Mouse (Mus musculus): Measurements from ENCODE around the gene Chrng.

DNA sequence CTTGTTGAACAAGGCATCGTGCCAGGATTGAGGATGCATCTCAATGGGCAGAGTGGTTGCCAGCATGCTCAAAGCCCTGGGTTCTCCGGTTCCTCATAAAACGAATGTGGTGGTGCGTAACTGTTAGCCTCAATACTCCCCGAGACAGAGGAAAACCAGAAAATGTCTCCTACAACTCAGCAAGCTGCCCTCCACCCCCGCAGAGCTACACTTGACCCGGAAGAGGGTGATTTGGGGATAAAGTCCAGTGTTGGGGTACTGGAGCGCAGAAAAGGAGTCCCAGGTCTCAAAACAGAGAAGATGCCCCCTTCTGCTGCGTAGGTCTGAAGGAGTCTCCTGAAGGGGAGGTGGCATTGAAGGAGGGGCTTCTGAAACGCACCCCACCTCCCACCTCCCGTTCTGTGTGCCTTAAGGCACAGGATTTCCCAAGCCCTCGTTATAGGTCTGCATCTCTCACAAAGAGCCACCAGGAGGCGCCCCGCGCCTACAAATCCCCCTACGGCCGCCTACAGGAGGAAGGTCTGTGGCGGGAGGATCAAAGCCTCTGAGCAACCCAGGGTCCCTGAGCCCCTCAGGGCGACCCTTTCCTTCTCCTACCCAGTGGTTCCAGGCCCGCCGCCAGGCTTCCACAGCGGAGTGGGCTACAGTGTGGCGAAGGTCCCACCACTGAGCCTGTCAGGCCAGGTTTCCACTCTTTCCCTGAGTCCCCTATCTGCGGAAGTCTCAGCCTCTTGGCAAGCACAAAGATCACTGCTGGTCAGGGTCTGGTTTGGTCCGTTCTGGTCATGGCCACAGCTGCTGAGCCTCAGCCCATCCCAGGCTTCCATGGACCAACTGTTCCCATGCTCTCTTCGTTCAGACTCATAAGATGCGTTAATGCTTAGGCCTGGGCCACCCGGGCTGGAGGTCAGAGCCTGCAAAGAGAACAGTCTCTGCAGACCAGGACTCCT lies 30.2 kb upstream of the Chrng start:
- TF ChIP-seq CTCF (conservative IDR thresholded peaks at IDR 0.05 in 1 of 2, IDR thresholded peaks at IDR 0.05 in 1 of 2; ENCODE audit: low read depth in 2 of 2, low read length in 2 of 2) (peak; percentile 62 to 95), E2F4 (IDR thresholded peaks at IDR 0.05; ENCODE audit: insufficient replicate concordance, low read depth, low read length) (no peak), USF1 (IDR thresholded peaks at IDR 0.05; ENCODE audit: low read depth, low read length) (no peak), JUN (IDR thresholded peaks at IDR 0.05; ENCODE audit: insufficient read depth, low read depth, low read length) (no peak), POLR2A (IDR thresholded peaks at IDR 0.05; ENCODE audit: low read depth, low read length) (no peak), GABPA (IDR thresholded peaks at IDR 0.05; ENCODE audit: insufficient replicate concordance, low read depth, low read length) (no peak), MAFK (IDR thresholded peaks at IDR 0.05; ENCODE audit: insufficient replicate concordance, low read length) (no peak)
